Mouse (Mus musculus) testis, adult 2 months (tissue): ENCODE measurements at regions not wholly inside any gene's neighbourhood (a gene's known extent, or its start where the extent isn't known, plus 50 kb on each side); places are given as distances from the start of the nearest gene placed in this dataset.

ENCODE experiments used
- H3K27ac ChIP-seq: fragments of 200-500 bp; 2 replicates; pipeline ENCODE4 v1.5.1; 2012; ENCODE audit warnings: low read depth, low read length; ENCODE audit not compliant: control insufficient read depth, insufficient read depth
- H3K27me3 ChIP-seq: fragments of 200-500 bp; 2 replicates; pipeline ENCODE4 v1.6.1; 2012; ENCODE audit warnings: mild to moderate bottlenecking, low read length, moderate library complexity; ENCODE audit not compliant: control insufficient read depth, insufficient read depth
- H3K36me3 ChIP-seq: fragments of 200-500 bp; 2 replicates; pipeline ENCODE4 v1.6.1; 2012; ENCODE audit warnings: mild to moderate bottlenecking, low read length; ENCODE audit not compliant: control insufficient read depth, insufficient read depth
- H3K4me1 ChIP-seq: fragments of 200-500 bp; 2 replicates; pipeline ENCODE4 v1.6.1; 2012; ENCODE audit warnings: low read length; ENCODE audit not compliant: control insufficient read depth, insufficient read depth
- H3K4me3 ChIP-seq: fragments of 200-500 bp; 2 replicates; pipeline ENCODE4 v1.5.1; 2012; ENCODE audit warnings: low read depth, mild to moderate bottlenecking, low read length, moderate library complexity, mixed read lengths; ENCODE audit not compliant: control insufficient read depth
- CTCF ChIP-seq: fragments of 200-500 bp; IDR thresholded peaks from 2 replicates; pipeline ENCODE4 v1.5.1; 2012; ENCODE audit warnings: low read depth, mild to moderate bottlenecking, inconsistent platforms, low read length, moderate library complexity; ENCODE audit not compliant: control insufficient read depth, insufficient read depth, insufficient replicate concordance
- POLR2A ChIP-seq: fragments of 200-500 bp; IDR thresholded peaks from 2 replicates; pipeline ENCODE4 v1.6.1; 2012; ENCODE audit warnings: low read depth, mild to moderate bottlenecking, inconsistent platforms, low read length, moderate library complexity; ENCODE audit not compliant: control insufficient read depth

DNA sequence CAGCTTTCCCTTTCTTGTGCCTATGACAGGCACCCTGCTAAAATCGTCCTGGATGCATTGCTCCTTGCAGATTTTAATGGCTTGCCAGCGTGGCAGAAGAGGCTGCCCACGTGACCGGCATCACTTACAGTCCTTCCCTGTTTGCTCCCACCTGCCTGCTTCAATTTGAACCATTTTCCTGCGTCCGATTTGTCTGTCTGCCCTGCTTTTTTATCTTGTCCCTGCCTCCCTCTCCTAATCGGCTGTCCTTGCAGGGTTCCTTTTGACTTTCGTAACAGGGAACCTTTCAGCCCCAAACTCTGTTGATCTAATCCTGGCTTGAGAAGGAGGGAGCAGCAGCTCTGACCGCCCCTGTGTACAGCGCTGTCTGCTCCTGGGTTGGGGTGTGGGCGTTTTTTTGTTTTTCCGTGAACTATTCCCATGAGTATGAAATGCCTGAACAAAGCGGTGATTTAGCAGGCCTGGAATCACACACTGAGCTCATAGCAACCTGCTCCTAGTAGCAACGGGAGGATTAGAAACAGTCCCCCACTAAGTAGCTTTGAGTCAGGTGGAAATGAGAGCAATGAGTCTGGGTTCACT is 51.2 kb upstream of the Kif2a start:
- Histone ChIP-seq H3K4me3 (peak overlapping the region; percentile 8; the same call in 1 of the 2 replicates), H3K27ac (no peak overlapping the region)
- no peak for TF ChIP-seq CTCF
- TF ChIP-seq POLR2A = no peak

DNA sequence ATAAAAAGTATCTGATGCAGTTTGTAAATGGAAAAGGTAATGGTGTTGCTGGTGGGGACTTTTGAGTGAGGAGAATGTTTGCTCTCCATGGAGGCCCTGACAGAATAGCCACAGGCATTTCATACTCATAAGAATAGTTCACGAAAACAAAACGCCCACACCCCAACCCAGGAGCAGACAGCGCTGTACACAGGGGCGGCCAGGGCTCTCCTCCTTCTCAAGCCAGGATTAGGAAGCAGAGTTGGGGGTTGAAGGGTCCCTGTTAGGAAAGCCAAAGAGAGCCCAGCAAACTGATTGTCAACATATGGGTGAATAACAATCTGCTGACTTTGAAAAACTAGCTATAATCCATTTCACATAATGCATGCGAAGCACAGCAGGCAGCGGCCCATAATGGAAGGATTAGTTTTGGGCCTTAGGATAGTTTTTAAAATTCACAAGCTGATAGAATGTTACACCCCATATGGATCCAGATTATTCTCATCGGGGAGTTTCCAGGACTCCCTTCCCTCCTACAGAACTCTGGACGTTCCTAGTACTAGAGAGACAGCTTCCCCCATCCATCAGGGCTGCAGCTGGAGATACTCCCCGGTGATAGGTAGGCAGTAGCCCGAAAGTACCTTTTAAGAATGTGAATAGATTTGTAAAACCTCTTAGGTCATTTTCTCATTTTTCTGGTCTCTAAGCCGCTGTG is 50.6 kb upstream of the Kif2a start:
- no peak overlapping the region for H3K4me3 ChIP-seq
- H3K4me1 ChIP-seq = peaks cover 4% of the 10 kb centered on the region
- H3K27ac ChIP-seq = no peak overlapping the region
- no peaks in the 10 kb centered on the region for H3K27me3 ChIP-seq
- TF ChIP-seq CTCF (no peak), POLR2A (no peak)
- no peaks in the 10 kb centered on the region for H3K36me3 ChIP-seq

More for the DNA sequence above, 51.2 kb upstream of the Kif2a start:
- Histone ChIP-seq H3K36me3 (no peaks in the 10 kb centered on the region), H3K27me3 (no peaks in the 10 kb centered on the region), H3K4me1 (peaks cover 4% of the 10 kb centered on the region)
